Mouse (Mus musculus) kidney, postnatal 0 days (tissue): Measurements from ENCODE around the gene Cryba2. TPM values are rescaled to one million over a fixed set of nuclear protein-coding genes. Genes with fewer than 3 reads are reported as not detected.
A peak's percentile ranks its signal among the peaks of the same experiment; 100 is the strongest.

Experiments used
- ATAC-seq: fragments of 200-750 bp; cut with Nextera tagmentation; replicated peaks from 2 replicates; pipeline ENCODE4 v1.8.0; 2017; ENCODE audit warnings: low read depth, moderate number of reproducible peaks, moderate TSS enrichment, moderate library complexity; ENCODE audit not compliant: low FRiP score
- DNase-seq: peaks from one replicate; pipeline ENCODE4 v3.0.0-alpha.2; 2016; ENCODE audit warnings: low spot score
- H3K27ac ChIP-seq: fragments of 300-500 bp; sonication (generic); 2 replicates; pipeline ENCODE4 v1.5.1; 2014; ENCODE audit warnings: mild to moderate bottlenecking
- H3K27me3 ChIP-seq: fragments of 300-500 bp; sonication (generic); 2 replicates; pipeline ENCODE4 v1.6.1; 2014; ENCODE audit warnings: low read length, mixed read lengths; ENCODE audit not compliant: insufficient read depth
- H3K36me3 ChIP-seq: fragments of 300-500 bp; sonication (generic); 2 replicates; pipeline ENCODE4 v1.6.1; 2014; ENCODE audit warnings: low read length, mixed read lengths; ENCODE audit not compliant: insufficient read depth
- H3K4me1 ChIP-seq: fragments of 300-500 bp; sonication (generic); replicated peaks from 2 replicates; pipeline ENCODE4 v1.6.1; 2014; ENCODE audit warnings: antibody characterized with exemption, low read length, mixed read lengths; ENCODE audit not compliant: insufficient read depth
- H3K4me2 ChIP-seq: fragments of 300-500 bp; sonication (generic); 2 replicates; pipeline ENCODE4 v1.6.1; 2014; ENCODE audit warnings: mild to moderate bottlenecking, low read length, moderate library complexity, mixed read lengths
- H3K4me3 ChIP-seq: fragments of 300-500 bp; sonication (generic); replicated peaks from 2 replicates; pipeline ENCODE4 v1.5.1; 2014; ENCODE audit warnings: low read depth, low read length
- H3K9ac ChIP-seq: fragments of 300-500 bp; sonication (generic); 2 replicates; pipeline ENCODE4 v1.6.1; 2014; ENCODE audit warnings: low read depth, low read length
- H3K9me3 ChIP-seq: fragments of 300-500 bp; sonication (generic); replicated peaks from 2 replicates; pipeline ENCODE4 v1.6.1; 2016; ENCODE audit warnings: low read length, inconsistent platforms, mixed read lengths
- CTCF ChIP-seq: IDR thresholded peaks from 2 replicates; pipeline ENCODE4 v1.5.1; 2016; ENCODE audit warnings: antibody characterized with exemption, low read depth, mild to moderate bottlenecking, moderate library complexity
- WGBS: fragments of 180-500 bp; shearing (Covaris S2); extraction: QIAGEN DNeasy Blood & Tissue Kit; methylation state at CpG from one replicate; pipeline ENCODE4 v1.1.7; 2014; 5-methylcytosine and 5-hydroxymethylcytosine counted together
- polyA plus RNA-seq: library from polyadenylated mRNA; unstranded; fragments of >200 nt; fragmentation: Nextera tagmentation; extraction: Ambion mirVana; gene quantifications from 2 replicates; pipeline ENCODE4 v1.2.1, GENCODE M21; 2015

Gene Cryba2
- polyA plus RNA-seq, 1 experiment from 2014 or later: not detected

- no peak for DNase-seq
- Histone ChIP-seq H3K4me3 (peak overlapping the region; percentile 47), H3K4me2 (peak overlapping the region; percentile 72), H3K9me3 (no peaks in the 10 kb centered on the region), H3K27me3 (peaks cover 66% of the 10 kb centered on the region), H3K9ac (no peak overlapping the region), H3K27ac (no peak overlapping the region), H3K4me1 (peaks cover 12% of the 10 kb centered on the region), H3K36me3 (no peaks in the 10 kb centered on the region)
- no peak for TF ChIP-seq CTCF
- ATAC-seq: no peak
- under 1% methylated on average over 48 of the region's 48 CpGs for WGBS
Observed at GRCm38 (mm10) chr1:74855156-74855555, 37.8 kb downstream of the Cryba2 start.

DNA sequence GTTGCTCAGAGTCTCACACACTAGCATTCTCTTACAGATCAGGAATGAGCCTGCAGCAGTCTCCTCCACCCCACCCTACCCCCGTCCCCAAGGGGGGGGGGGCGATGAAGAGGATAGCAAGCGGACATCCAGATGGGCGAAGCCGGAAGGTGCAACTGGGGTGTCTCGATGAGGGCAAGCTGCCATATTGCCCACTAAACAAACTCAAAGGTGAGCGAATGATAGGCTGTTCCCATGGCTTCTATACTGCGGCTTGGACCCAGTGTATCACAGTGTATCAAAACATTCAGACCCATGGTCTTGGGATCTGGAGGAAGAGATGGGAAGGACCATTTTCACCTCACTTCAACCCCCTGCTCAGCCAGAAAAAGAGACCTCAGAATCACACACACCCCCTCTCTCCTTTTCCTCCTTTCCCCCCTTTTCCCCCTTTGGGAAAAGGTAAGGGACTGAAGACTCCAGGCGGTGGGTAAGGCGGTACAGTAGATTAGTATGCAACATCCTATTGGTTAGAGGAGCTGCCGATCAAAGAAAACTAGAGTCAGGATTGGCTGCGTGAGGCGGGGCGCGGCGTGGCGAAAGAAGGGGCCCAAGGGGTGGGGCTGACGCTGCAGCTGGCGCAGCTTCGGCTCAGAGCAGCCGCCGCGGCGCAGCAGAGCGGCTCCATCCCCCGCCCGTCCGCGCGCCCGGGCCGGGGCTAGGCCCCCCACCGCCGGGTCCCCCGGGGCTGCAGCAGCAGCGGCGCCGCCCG, 38.5 kb downstream of the Cryba2 start, which contains the start of gene Cdk5r2:
TSS of gene Cdk5r2 (plus strand) at position 629 of the 751 bp plus-strand sequence.
- peak within 1 kb of the TSS; percentile 72 for H3K4me2 ChIP-seq
- ATAC-seq (peak; percentile 73), DNase-seq (peak; percentile 95)
- no peak within 1 kb of the TSS for H3K9ac ChIP-seq
- H3K4me3 ChIP-seq: peak within 1 kb of the TSS; percentile 47
- peaks cover 12% of the 10 kb centered on the region for H3K4me1 ChIP-seq
- peaks cover 66% of the 10 kb centered on the region for H3K27me3 ChIP-seq
- H3K36me3 ChIP-seq: no peaks in the 10 kb centered on the region
- no peak within 1 kb of the TSS for H3K27ac ChIP-seq
- TF ChIP-seq CTCF: no peak
- WGBS: 3% methylated on average over 38 of the region's 39 CpGs
- H3K9me3 ChIP-seq: no peaks in the 10 kb centered on the region

DNA sequence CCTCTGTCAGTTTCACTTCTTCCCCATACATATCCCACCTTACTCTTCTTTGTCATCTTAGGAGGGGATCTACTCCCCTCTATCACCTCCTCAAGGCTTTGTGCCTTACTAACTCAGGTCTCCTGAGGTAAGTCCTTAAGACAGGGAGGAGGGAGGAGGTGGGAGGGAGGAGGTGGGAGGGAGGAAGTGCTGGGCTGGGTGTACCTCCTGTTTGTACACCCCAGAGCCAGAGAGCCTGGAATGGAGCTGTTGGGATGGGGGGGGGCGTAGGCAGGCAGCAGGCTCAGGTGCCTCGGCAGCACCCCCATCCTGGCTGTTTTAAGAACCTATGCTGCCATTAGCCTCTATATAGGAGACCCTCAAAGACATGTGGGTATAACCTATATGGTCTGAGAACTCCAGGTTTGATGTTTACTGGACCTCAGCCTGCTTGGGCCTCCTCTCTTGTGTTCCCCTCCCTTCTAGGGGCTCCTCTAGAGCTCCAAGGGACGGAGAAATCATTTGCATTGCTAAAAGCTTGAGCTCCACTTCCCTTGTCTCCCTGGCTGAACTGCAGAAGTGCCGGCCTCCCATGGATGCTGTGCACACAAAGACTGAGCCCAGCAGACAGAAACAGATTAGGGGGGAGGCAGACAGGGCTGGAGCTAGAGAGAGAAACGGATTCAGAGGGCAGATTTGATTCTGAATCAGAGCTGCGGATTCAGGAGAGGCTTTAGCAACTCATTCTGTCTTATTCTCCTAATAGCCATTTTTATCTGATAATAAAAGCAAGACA, 41.8 kb downstream of the Cryba2 start:
- Histone ChIP-seq H3K9ac (no peak overlapping the region), H3K27ac (no peak overlapping the region), H3K36me3 (no peaks in the 10 kb centered on the region), H3K4me1 (peaks cover 6% of the 10 kb centered on the region), H3K4me2 (no peak overlapping the region), H3K27me3 (peaks cover 33% of the 10 kb centered on the region), H3K4me3 (no peak overlapping the region), H3K9me3 (no peaks in the 10 kb centered on the region)
- 17% methylated on average over 6 of the region's 6 CpGs for WGBS
- DNase-seq: no peak
- TF ChIP-seq CTCF: no peak
- ATAC-seq: no peak

- Histone ChIP-seq H3K4me2 (no peak overlapping the region), H3K27ac (no peak overlapping the region), H3K4me1 (no peaks in the 10 kb centered on the region), H3K9ac (no peak overlapping the region), H3K27me3 (peaks cover 24% of the 10 kb centered on the region), H3K36me3 (no peaks in the 10 kb centered on the region), H3K9me3 (no peaks in the 10 kb centered on the region), H3K4me3 (no peak overlapping the region)
- ATAC-seq: no peak
- DNase-seq: no peak
- WGBS: 35% methylated on average over 6 of the region's 6 CpGs
- no peak for TF ChIP-seq CTCF
Observed at GRCm38 (mm10) chr1:74850251-74850650, 42.7 kb downstream of the Cryba2 start.

DNA sequence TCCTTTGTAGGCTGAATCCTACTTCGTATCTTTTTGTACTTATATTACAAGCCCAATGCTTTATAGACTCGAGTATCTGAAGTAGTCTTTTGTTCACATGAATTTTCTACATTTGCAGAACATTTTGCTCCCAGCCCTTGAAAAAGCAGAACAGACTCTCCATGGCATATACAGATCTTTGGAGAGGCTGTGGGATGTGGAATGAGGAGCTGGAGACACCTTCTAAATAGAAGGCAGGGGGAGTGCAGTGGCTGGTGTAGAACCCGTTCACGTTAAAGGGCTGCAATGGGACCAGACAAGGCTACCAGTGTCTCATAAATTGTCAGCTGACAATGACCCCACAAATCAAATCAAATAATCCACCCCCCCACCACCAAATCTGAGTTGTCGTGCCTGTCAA, 44.0 kb downstream of the Cryba2 start:
- no peaks in the 10 kb centered on the region for H3K9me3 ChIP-seq
- H3K36me3 ChIP-seq: no peaks in the 10 kb centered on the region
- H3K9ac ChIP-seq: no peak overlapping the region
- no peaks in the 10 kb centered on the region for H3K4me1 ChIP-seq
- H3K27me3 ChIP-seq: 0 out of 2 replicates have a peak, but pooled peaks cover 22% of the 10 kb centered on the region
- no peak overlapping the region for H3K27ac ChIP-seq
- no peak overlapping the region for H3K4me2 ChIP-seq
- DNase-seq (no peak), ATAC-seq (no peak)
- WGBS: 40% methylated on average over 5 of the region's 5 CpGs
- no peak overlapping the region for H3K4me3 ChIP-seq
- no peak for TF ChIP-seq CTCF

GRCm38 (mm10) chr1:74846341-74846740, 46.6 kb downstream of the Cryba2 start:
- no peak for TF ChIP-seq CTCF
- H3K4me1 ChIP-seq: no peaks in the 10 kb centered on the region
- 0 out of 2 replicates have a peak, but pooled peaks cover 14% of the 10 kb centered on the region for H3K27me3 ChIP-seq
- no peak overlapping the region for H3K4me2 ChIP-seq
- H3K4me3 ChIP-seq: no peak overlapping the region
- ATAC-seq (no peak), DNase-seq (no peak)
- no peak overlapping the region for H3K9ac ChIP-seq
- no peaks in the 10 kb centered on the region for H3K36me3 ChIP-seq
- no peak overlapping the region for H3K27ac ChIP-seq
- H3K9me3 ChIP-seq: no peaks in the 10 kb centered on the region
- WGBS: 17% methylated on average over 9 of the region's 9 CpGs
